Mouse (Mus musculus) CH12.LX (cell line): Measurements from ENCODE around the gene Lmf2.

ENCODE experiments used
- CHD1 ChIP-seq: IDR thresholded peaks from 2 replicates; pipeline ENCODE4 v1.6.1; 2012; ENCODE audit warnings: low read depth, low read length, improper control_type of control experiment, inconsistent platforms
- CHD2 ChIP-seq: IDR thresholded peaks from 2 replicates; pipeline ENCODE4 v1.6.1; 2011; ENCODE audit warnings: low read length, improper control_type of control experiment
- CTCF ChIP-seq, 2 experiments: IDR thresholded peaks in 1 of 2; conservative IDR thresholded peaks in 1 of 2; 2 replicates each; pipeline ENCODE4 v1.5.1; 2011 to 2012; ENCODE audit warnings: low read depth in 2 of 2, low read length in 2 of 2, improper control_type of control experiment in 1 of 2, inconsistent platforms in 1 of 2, mild to moderate bottlenecking in 1 of 2, moderate library complexity in 1 of 2
- E2F4 ChIP-seq: IDR thresholded peaks from 2 replicates; pipeline ENCODE4 v1.6.1; 2011; ENCODE audit warnings: low read depth, low read length, improper control_type of control experiment; ENCODE audit not compliant: insufficient replicate concordance
- MAFK ChIP-seq: IDR thresholded peaks from 2 replicates; pipeline ENCODE4 v1.6.1; 2011; ENCODE audit warnings: low read length, improper control_type of control experiment; ENCODE audit not compliant: insufficient replicate concordance
- MXI1 ChIP-seq: IDR thresholded peaks from 2 replicates; pipeline ENCODE4 v1.6.1; 2011; ENCODE audit warnings: mild to moderate bottlenecking, low read depth, low read length, improper control_type of control experiment
- POLR2A ChIP-seq: IDR thresholded peaks from 2 replicates; pipeline ENCODE4 v1.6.1; 2011; ENCODE audit warnings: low read depth, mild to moderate bottlenecking, improper control_type of control experiment, low read length
- RAD21 ChIP-seq: IDR thresholded peaks from 2 replicates; pipeline ENCODE4 v1.6.1; 2011; ENCODE audit warnings: low read depth, mild to moderate bottlenecking, low read length, improper control_type of control experiment, moderate library complexity
- UBTF ChIP-seq: IDR thresholded peaks from 2 replicates; pipeline ENCODE4 v1.6.1; 2012; ENCODE audit warnings: low read depth, mild to moderate bottlenecking, inconsistent platforms, low read length, improper control_type of control experiment, moderate library complexity
- ZMIZ1 ChIP-seq: IDR thresholded peaks from 2 replicates; pipeline ENCODE4 v1.6.1; 2012; ENCODE audit warnings: low read depth, mild to moderate bottlenecking, inconsistent platforms, low read length, improper control_type of control experiment

DNA sequence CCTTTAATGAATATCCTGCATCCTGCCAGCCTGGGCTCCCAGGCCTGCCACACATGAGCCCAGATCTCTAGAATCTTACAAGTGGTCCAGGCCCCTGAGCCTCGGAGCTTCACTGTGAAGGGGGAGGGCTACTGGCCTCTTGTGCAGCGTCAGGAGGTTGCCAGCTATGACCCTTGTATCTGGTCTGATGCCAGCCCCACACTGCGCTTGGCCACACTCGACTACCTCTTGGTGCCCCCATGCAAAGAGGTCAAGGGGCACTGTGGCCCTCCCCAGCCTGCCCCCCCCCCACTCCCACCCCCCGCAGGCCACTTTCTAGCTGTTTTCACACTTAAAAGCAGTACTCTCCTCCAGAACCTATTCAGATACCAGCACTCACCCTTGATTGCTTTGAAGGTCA, 29.0 kb downstream of the Lmf2 start:
- TF ChIP-seq CTCF (conservative IDR thresholded peaks at IDR 0.05 in 1 of 2, IDR thresholded peaks at IDR 0.05 in 1 of 2; ENCODE audit: low read depth in 2 of 2, low read length in 2 of 2): no peak
- no peak for TF ChIP-seq RAD21
- TF ChIP-seq E2F4: no peak
- no peak for TF ChIP-seq ZMIZ1
- TF ChIP-seq MAFK: no peak
- TF ChIP-seq CHD1: no peak
- TF ChIP-seq MXI1: no peak
- no peak for TF ChIP-seq POLR2A
- no peak for TF ChIP-seq CHD2
- TF ChIP-seq UBTF: no peak
